8 mouse cellular contexts compared by ENCODE assay signal in the genomic region with DNA sequence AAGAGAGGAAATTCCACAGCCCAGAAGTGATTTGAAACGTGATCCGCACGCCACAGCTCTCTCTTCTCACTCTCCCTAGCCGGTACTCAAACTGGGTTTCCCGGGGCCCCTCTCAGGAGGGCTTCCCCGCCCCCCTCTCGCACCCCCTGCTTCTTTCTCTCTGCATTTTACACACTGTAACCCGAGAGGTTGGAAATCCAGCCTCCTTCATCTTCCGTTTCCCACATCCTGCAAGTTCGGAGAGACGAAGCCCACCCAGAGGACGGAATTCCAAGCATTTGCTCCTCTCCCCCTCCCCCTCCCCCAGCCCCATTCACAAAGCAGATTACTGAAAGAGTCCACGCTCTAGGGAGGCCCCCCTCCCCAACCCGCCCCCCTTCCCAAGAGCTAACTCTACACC. TPM values are rescaled to one million over a fixed set of nuclear protein-coding genes. Genes with fewer than 3 reads are reported as not detected.
A peak's percentile ranks its signal among the peaks of the same experiment; 100 is the strongest.
DNase-seq lines count a peak whose midpoint lies in the region; ATAC-seq and TF ChIP-seq lines count a peak whose summit lies in the region.

No protein-coding gene starts in this region.

- no peak for TF ChIP-seq CTCF in heart, postnatal 0 days (IDR thresholded peaks at IDR 0.05; ENCODE audit: low read depth)
- TF ChIP-seq CTCF in midbrain, postnatal 0 days (IDR thresholded peaks at IDR 0.05), result no peak

- peaks cover 46% of the 10 kb centered on the region for H3K4me1 ChIP-seq in heart, postnatal 0 days (ENCODE audit: control insufficient read depth, insufficient read depth)
- H3K4me1 ChIP-seq in intestine, embryonic 14.5 days (replicated peaks; ENCODE audit: control insufficient read depth, insufficient read depth, low read length), result peaks cover 42% of the 10 kb centered on the region
- peaks cover 12% of the 10 kb centered on the region; the same call in 1 of the 2 replicates for H3K4me1 ChIP-seq in midbrain, postnatal 0 days (ENCODE audit: insufficient read depth, low read length)

- H3K27me3 ChIP-seq in heart, postnatal 0 days (ENCODE audit: control insufficient read depth, insufficient read depth, low read length), result no peaks in the 10 kb centered on the region
- no peaks in the 10 kb centered on the region for H3K27me3 ChIP-seq in intestine, embryonic 14.5 days (replicated peaks; ENCODE audit: control insufficient read depth, insufficient read depth, low read length)
- no peaks in the 10 kb centered on the region for H3K27me3 ChIP-seq in midbrain, postnatal 0 days (ENCODE audit: insufficient read depth, low read length)

- peak overlapping the region; percentile 87 for H3K27ac ChIP-seq in heart, postnatal 0 days (ENCODE audit: low read depth)
- H3K27ac ChIP-seq in intestine, embryonic 14.5 days (ENCODE audit: low read depth), result peak overlapping the region; percentile 95
- no peak overlapping the region for H3K27ac ChIP-seq in midbrain, postnatal 0 days (ENCODE audit: low read depth, low read length)

- intact Hi-C loops in heart, postnatal 36 days (cut with DNase I), result no loop called here

- no peaks in the 10 kb centered on the region for H3K36me3 ChIP-seq in heart, postnatal 0 days (replicated peaks; ENCODE audit: control insufficient read depth, insufficient read depth, low read length)
- H3K36me3 ChIP-seq in intestine, embryonic 14.5 days (ENCODE audit: control insufficient read depth, insufficient read depth, low read length), result no peaks in the 10 kb centered on the region
- no peaks in the 10 kb centered on the region for H3K36me3 ChIP-seq in midbrain, postnatal 0 days (ENCODE audit: insufficient read depth, low read length)

- H3K9me3 ChIP-seq in heart, postnatal 0 days (replicated peaks; ENCODE audit: control insufficient read depth, low read length), result no peaks in the 10 kb centered on the region
- no peaks in the 10 kb centered on the region for H3K9me3 ChIP-seq in intestine, embryonic 14.5 days (ENCODE audit: control insufficient read depth, low read length)
- no peaks in the 10 kb centered on the region for H3K9me3 ChIP-seq in midbrain, postnatal 0 days (ENCODE audit: low read length)

- no peak for TF ChIP-seq EP300 in heart, postnatal 0 days (IDR thresholded peaks at IDR 0.05; ENCODE audit: low read depth)

- 6% methylated on average over 14 of the region's 14 CpGs for WGBS in heart, postnatal 0 days
- WGBS in intestine, embryonic 14.5 days, result 1% methylated on average over 14 of the region's 14 CpGs
- WGBS in midbrain, postnatal 0 days, result 3% methylated on average over 13 of the region's 14 CpGs

- DNase-seq in heart, postnatal 0 days (ENCODE audit: low spot score), result peak; percentile 63
- DNase-seq in heart, postnatal 36 days, result no peak
- peak; percentile 93 for DNase-seq in embryo, embryonic 9.5 days (ENCODE audit: extremely low spot score)
- DNase-seq in intestine, embryonic 14.5 days (ENCODE audit: low spot score), result peak; percentile 85
- DNase-seq in midbrain, postnatal 0 days (ENCODE audit: low spot score), result no peak
- no peak for DNase-seq in frontal cortex, postnatal 10 days (ENCODE audit: low spot score in 2 of 2)
- DNase-seq in right cerebral cortex, postnatal 14 days, result no peak
- no peak for DNase-seq in cerebellum, adult 18-20 months

- H3K9ac ChIP-seq in heart, postnatal 0 days (replicated peaks; ENCODE audit: low read depth, low read length), result peak overlapping the region; percentile 43
- H3K9ac ChIP-seq in intestine, embryonic 14.5 days (ENCODE audit: low read length), result peak overlapping the region; percentile 49
- peak overlapping the region; percentile 29; the same call in 1 of the 2 replicates for H3K9ac ChIP-seq in midbrain, postnatal 0 days (replicated peaks; ENCODE audit: low read length, poor library complexity, severe bottlenecking)

- H3K4me2 ChIP-seq in heart, postnatal 0 days (ENCODE audit: low read depth, low read length), result peak overlapping the region; percentile 65
- H3K4me2 ChIP-seq in intestine, embryonic 14.5 days (ENCODE audit: low read length), result peak overlapping the region; percentile 58
- peak overlapping the region; percentile 45 for H3K4me2 ChIP-seq in midbrain, postnatal 0 days (ENCODE audit: low read depth, low read length, poor library complexity, severe bottlenecking)

- peak; percentile 45; the same call in 1 of the 2 replicates for ATAC-seq in heart, postnatal 0 days (ENCODE audit: insufficient read depth, low read depth)
- ATAC-seq in intestine, embryonic 14.5 days (replicated peaks; ENCODE audit: low FRiP score, low TSS enrichment, low read depth), result peak; percentile 79
- ATAC-seq in midbrain, postnatal 0 days (ENCODE audit: low FRiP score), result no peak

- peak overlapping the region; percentile 25 for H3K4me3 ChIP-seq in heart, postnatal 0 days (ENCODE audit: low read depth, low read length)
- peak overlapping the region; percentile 25 for H3K4me3 ChIP-seq in intestine, embryonic 14.5 days (ENCODE audit: low read depth, low read length)
- peak overlapping the region; percentile 13 for H3K4me3 ChIP-seq in midbrain, postnatal 0 days (ENCODE audit: low read depth, low read length)

RNA-seq across cellular contexts. Expression of a gene that starts 26.5 kb away (rescaled TPM):
- total RNA-seq in heart, postnatal 0 days (2014; rRNA removed; ENCODE audit: low replicate concordance), result 58.4 and 81.0 TPM in 2 replicates
- polyA plus RNA-seq in heart, postnatal 0 days (2015; fragmentation: Nextera tagmentation; extraction: Ambion mirVana), result 28.6 and 29.2 TPM in 2 replicates
- 10 to 100 TPM; 22.3 to 36.3 TPM for total RNA-seq in heart, postnatal 36 days (2021)
- polyA plus RNA-seq in intestine, embryonic 14.5 days (2014; fragmentation: Nextera tagmentation; extraction: Ambion mirVana), result 13.3 and 13.6 TPM in 2 replicates
- 8.3 and 10.9 TPM in 2 replicates for total RNA-seq in midbrain, postnatal 0 days (2014; rRNA removed)
- 10.6 and 12.7 TPM in 2 replicates for polyA plus RNA-seq in midbrain, postnatal 0 days (2015; fragmentation: Nextera tagmentation; extraction: Ambion mirVana)

Comparison
In these comparisons a context has a peak if more than half of its experiments do, and no peak if none do; other contexts are left out.
1. DNase-seq: peak in heart, postnatal 0 days (single experiment), embryo, embryonic 9.5 days (single experiment) and intestine, embryonic 14.5 days (single experiment); none in heart, postnatal 36 days (0 of 2), midbrain, postnatal 0 days (single experiment), frontal cortex, postnatal 10 days (0 of 2), right cerebral cortex, postnatal 14 days (single experiment) and cerebellum, adult 18-20 months (0 of 2).
2. Peak in every context shown above with its lines, with median percentiles within 50 percentile points of each other: H3K4me2 ChIP-seq, H3K4me3 ChIP-seq and H3K9ac ChIP-seq.